Mouse (Mus musculus) ES-Bruce4 (cell line): ENCODE measurements around the gene Abcf1. TPM values are rescaled to one million over a fixed set of nuclear protein-coding genes. Genes with fewer than 3 reads are reported as not detected.

ENCODE experiments used
- H3K27ac ChIP-seq: 2 replicates; pipeline ENCODE4 v1.5.1; 2012; ENCODE audit warnings: low read length, inconsistent platforms; ENCODE audit not compliant: insufficient read depth
- H3K27me3 ChIP-seq: 2 replicates; pipeline ENCODE4 v1.6.1; 2012; ENCODE audit warnings: mild to moderate bottlenecking, low read length, inconsistent platforms; ENCODE audit not compliant: control insufficient read depth, poor library complexity, insufficient read depth, severe bottlenecking
- H3K36me3 ChIP-seq: 2 replicates; pipeline ENCODE4 v1.6.1; 2012; ENCODE audit warnings: inconsistent platforms, mild to moderate bottlenecking, low read length, moderate library complexity; ENCODE audit not compliant: control insufficient read depth, poor library complexity, insufficient read depth, severe bottlenecking
- H3K4me1 ChIP-seq: one replicate; pipeline ENCODE4 v1.8.1; 2011; ENCODE audit warnings: low read length; ENCODE audit not compliant: control insufficient read depth, insufficient read depth
- H3K4me3 ChIP-seq: 2 replicates; pipeline ENCODE4 v1.5.1; 2011; ENCODE audit warnings: low read depth, mild to moderate bottlenecking, low read length
- H3K9ac ChIP-seq: 2 replicates; pipeline ENCODE4 v1.6.1; 2012; ENCODE audit warnings: low read depth, mild to moderate bottlenecking, inconsistent platforms; ENCODE audit not compliant: poor library complexity, severe bottlenecking
- H3K9me3 ChIP-seq: replicated peaks from 2 replicates; pipeline ENCODE4 v1.6.1; 2012; ENCODE audit warnings: mild to moderate bottlenecking, low read length, inconsistent platforms; ENCODE audit not compliant: control insufficient read depth, poor library complexity, insufficient read depth, severe bottlenecking
- CTCF ChIP-seq: IDR thresholded peaks from one replicate; pipeline ENCODE4 v1.8.1; 2011; ENCODE audit warnings: low read depth, low read length
- EP300 ChIP-seq: IDR thresholded peaks from 2 replicates; pipeline ENCODE4 v1.6.1; 2011; ENCODE audit warnings: low read depth, low read length; ENCODE audit not compliant: insufficient read depth
- POLR2A ChIP-seq: IDR thresholded peaks from one replicate; pipeline ENCODE4 v1.8.1; 2011; ENCODE audit warnings: low read length; ENCODE audit not compliant: insufficient read depth
- polyA plus RNA-seq: library from polyadenylated mRNA; stranded (reverse); fragments of >200 nt; gene quantifications from 2 replicates; pipeline ENCODE4 v1.2.4, GENCODE M21; 2011; ENCODE audit warnings: low read depth; ENCODE audit not compliant: missing spikeins, insufficient read depth, insufficient read length

The Abcf1 gene
- polyA plus RNA-seq, 1 experiment: 213 TPM

- Histone ChIP-seq H3K9ac (no peak overlapping the region), H3K4me3 (no peak overlapping the region), H3K27me3 (no peaks in the 10 kb centered on the region), H3K27ac (no peak overlapping the region), H3K9me3 (peaks cover 23% of the 10 kb centered on the region), H3K4me1 (no peaks in the 10 kb centered on the region), H3K36me3 (peaks cover 3% of the 10 kb centered on the region; the same call in 1 of the 2 replicates)
- TF ChIP-seq CTCF (peak; percentile 92), POLR2A (no peak), EP300 (peak; percentile 26; the same call in 1 of the 2 replicates)
Observed at GRCm38 (mm10) chr17:35996949-35997348, 27.4 kb upstream of the Abcf1 start.

DNA sequence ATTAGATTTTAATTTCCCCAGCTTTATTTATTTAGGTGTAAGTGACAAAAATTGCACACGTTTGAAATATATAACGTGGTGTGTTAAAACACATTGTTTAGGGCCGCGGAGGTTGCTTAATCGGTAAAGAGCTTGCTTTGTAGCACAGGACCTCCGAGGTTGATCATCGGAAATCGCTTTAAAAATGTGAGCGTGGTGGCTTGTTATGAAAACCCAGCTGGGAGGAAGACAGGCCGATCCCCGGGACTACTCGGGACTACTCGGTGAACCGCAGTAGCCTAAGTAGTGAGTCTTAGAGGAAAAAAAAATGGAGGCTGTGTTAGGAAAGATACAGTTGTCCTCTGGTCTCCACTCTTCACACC is 25.3 kb upstream of the Abcf1 start:
- Histone ChIP-seq H3K27me3 (no peaks in the 10 kb centered on the region), H3K36me3 (no peaks in the 10 kb centered on the region), H3K9ac (peak overlapping the region; percentile 79), H3K27ac (no peak overlapping the region), H3K9me3 (0 out of 2 replicates have a peak, but pooled peaks cover 6% of the 10 kb centered on the region), H3K4me1 (no peaks in the 10 kb centered on the region), H3K4me3 (peak overlapping the region; percentile 95)
- TF ChIP-seq CTCF (no peak), POLR2A (no peak), EP300 (no peak)

- no peaks in the 10 kb centered on the region for H3K4me1 ChIP-seq
- no peak overlapping the region for H3K27ac ChIP-seq
- peak overlapping the region; percentile 95 for H3K4me3 ChIP-seq
- H3K36me3 ChIP-seq: no peaks in the 10 kb centered on the region
- peak overlapping the region; percentile 79 for H3K9ac ChIP-seq
- no peaks in the 10 kb centered on the region for H3K27me3 ChIP-seq
- TF ChIP-seq POLR2A (peak; percentile 74), CTCF (no peak), EP300 (no peak)
- H3K9me3 ChIP-seq: 0 out of 2 replicates have a peak, but pooled peaks cover 2% of the 10 kb centered on the region
Observed at GRCm38 (mm10) chr17:35994175-35994878, 24.8 kb upstream of the Abcf1 start.

DNA sequence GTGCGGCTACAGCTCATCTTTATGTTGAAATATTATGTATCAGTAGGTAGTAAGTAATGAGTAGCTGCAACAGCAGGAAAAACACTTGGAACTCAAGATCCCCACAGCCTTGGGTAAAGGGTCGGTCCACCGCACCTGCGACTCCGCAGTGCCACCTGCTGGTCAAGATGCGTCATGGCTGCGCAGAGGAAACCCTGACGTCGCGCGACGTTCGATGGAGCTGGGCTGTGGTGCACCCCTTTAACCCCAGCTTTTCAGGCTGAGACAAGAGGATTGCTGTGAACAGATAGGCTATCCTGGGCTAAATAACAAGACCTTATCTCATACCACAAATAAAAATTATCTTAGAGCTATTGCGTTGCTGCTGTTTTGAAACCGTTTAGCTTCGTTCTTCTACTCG is 24.1 kb upstream of the Abcf1 start:
- TF ChIP-seq POLR2A: no peak
- TF ChIP-seq CTCF: peak; percentile 100
- 0 out of 2 replicates have a peak, but pooled peaks have one; percentile 41 for TF ChIP-seq EP300
- Histone ChIP-seq H3K9me3 (no peaks in the 10 kb centered on the region), H3K4me1 (no peaks in the 10 kb centered on the region), H3K27me3 (no peaks in the 10 kb centered on the region), H3K9ac (no peak overlapping the region), H3K36me3 (peaks cover 5% of the 10 kb centered on the region; the same call in 1 of the 2 replicates), H3K4me3 (0 out of 2 replicates have a peak overlapping the region, but pooled peaks have one; percentile 13), H3K27ac (no peak overlapping the region)

- peaks cover 14% of the 10 kb centered on the region; the same call in 1 of the 2 replicates for H3K36me3 ChIP-seq
- H3K4me1 ChIP-seq: no peaks in the 10 kb centered on the region
- H3K27ac ChIP-seq: peak overlapping the region; percentile 32; the same call in 1 of the 2 replicates
- no peaks in the 10 kb centered on the region for H3K9me3 ChIP-seq
- no peaks in the 10 kb centered on the region for H3K27me3 ChIP-seq
- H3K4me3 ChIP-seq: peak overlapping the region; percentile 55
- TF ChIP-seq EP300 (no peak), CTCF (no peak), POLR2A (no peak)
- H3K9ac ChIP-seq: peak overlapping the region; percentile 8
Observed at GRCm38 (mm10) chr17:35991781-35992180, 22.2 kb upstream of the Abcf1 start.

DNA sequence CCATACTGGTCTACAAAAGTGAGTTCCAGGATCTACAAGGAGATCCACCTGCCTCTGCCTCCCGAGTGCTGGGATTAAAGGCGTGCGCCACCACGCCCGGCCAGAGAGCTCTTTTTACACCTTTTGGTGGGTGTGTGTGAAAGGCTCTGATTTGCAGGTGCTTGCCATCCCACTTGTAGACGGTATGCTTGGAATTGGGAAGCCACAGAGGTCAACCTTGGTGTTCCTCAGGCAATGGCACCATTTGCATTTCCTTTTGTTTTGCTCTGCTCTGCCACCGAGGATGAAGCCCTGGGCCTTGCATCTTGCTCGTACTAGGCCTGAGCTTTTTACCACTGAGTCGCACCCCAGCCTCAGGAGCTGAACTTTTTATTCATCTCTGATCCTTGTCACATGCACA is 12.2 kb upstream of the Abcf1 start:
- Histone ChIP-seq H3K4me3 (no peak overlapping the region), H3K36me3 (peaks cover 12% of the 10 kb centered on the region; the same call in 1 of the 2 replicates)

More for the DNA sequence above, 12.2 kb upstream of the Abcf1 start:
- Histone ChIP-seq H3K9me3 (no peaks in the 10 kb centered on the region), H3K9ac (no peak overlapping the region), H3K4me1 (no peaks in the 10 kb centered on the region), H3K27ac (no peak overlapping the region), H3K27me3 (no peaks in the 10 kb centered on the region)
- TF ChIP-seq EP300 (no peak), CTCF (no peak), POLR2A (no peak)
